In genomic region chr15:90400326-90401280, GRCm38 (mm10) we compare ENCODE assay signal across 26 mouse cellular contexts.
DNase-seq lines count a peak whose midpoint lies in the region; ATAC-seq and TF ChIP-seq lines count a peak whose summit lies in the region.
"Had no signal": no experiment of that assay in that cellular context is flagged by ENCODE, and none has a peak within 500 bp of the region (broad histone marks: within the 10 kb centered on the region; RNA-seq: fewer than 3 reads in every experiment).

No protein-coding gene starts in this region.

- H3K4me1 ChIP-seq in embryonic facial prominence, embryonic 11.5 days (ENCODE audit: control insufficient read depth, insufficient read depth, low read length) = no peaks in the 10 kb centered on the region
- H3K4me1 ChIP-seq in embryonic facial prominence, embryonic 10.5 days = peaks cover 3% of the 10 kb centered on the region; the same call in 1 of the 2 replicates
- H3K4me1 ChIP-seq in liver, adult 2 months (ENCODE audit: control insufficient read depth, insufficient read depth, low read length) = peaks cover 13% of the 10 kb centered on the region
- peaks cover 5% of the 10 kb centered on the region; the same call in 1 of the 2 replicates for H3K4me1 ChIP-seq in midbrain, embryonic 14.5 days (ENCODE audit: control insufficient read depth, insufficient read depth, low read length)
- peaks cover 8% of the 10 kb centered on the region; the same call in 1 of the 2 replicates for H3K4me1 ChIP-seq in midbrain, embryonic 16.5 days (ENCODE audit: control insufficient read depth, insufficient read depth, low read length)
- H3K4me1 ChIP-seq: embryonic facial prominence, embryonic 15.5 days; heart, embryonic 12.5 days; hindbrain, embryonic 13.5 days; limb, embryonic 15.5 days; stomach, embryonic 15.5 days had no signal

- H3K27ac ChIP-seq in embryonic facial prominence, embryonic 11.5 days (replicated peaks; ENCODE audit: low read depth, low read length) = no peak overlapping the region
- no peak overlapping the region for H3K27ac ChIP-seq in embryonic facial prominence, embryonic 10.5 days (replicated peaks)
- no peak overlapping the region for H3K27ac ChIP-seq in liver, adult 2 months (replicated peaks; ENCODE audit: insufficient read depth, low read depth, low read length)
- H3K27ac ChIP-seq in midbrain, embryonic 14.5 days (replicated peaks; ENCODE audit: low read depth, low read length) = no peak overlapping the region
- no peak overlapping the region for H3K27ac ChIP-seq in midbrain, embryonic 16.5 days (ENCODE audit: low read length)
- H3K27ac ChIP-seq: embryonic facial prominence, embryonic 15.5 days; hindbrain, embryonic 13.5 days; limb, embryonic 15.5 days; neural tube, embryonic 12.5 days; stomach, embryonic 15.5 days had no signal

- peak; percentile 19; the same call in 1 of the 2 replicates for TF ChIP-seq CTCF in liver, adult 2 months (IDR thresholded peaks at IDR 0.05; ENCODE audit: low read depth, low read length)

- no peak overlapping the region for H3K9ac ChIP-seq in embryonic facial prominence, embryonic 11.5 days (replicated peaks; ENCODE audit: low read length)
- H3K9ac ChIP-seq in liver, adult 2 months (ENCODE audit: low read depth, low read length) = no peak overlapping the region
- H3K9ac ChIP-seq in midbrain, embryonic 14.5 days (replicated peaks; ENCODE audit: low read length) = no peak overlapping the region
- H3K9ac ChIP-seq in midbrain, embryonic 16.5 days (ENCODE audit: low read depth, low read length) = no peak overlapping the region
- H3K9ac ChIP-seq: embryonic facial prominence, embryonic 15.5 days; heart, embryonic 12.5 days; hindbrain, embryonic 13.5 days; limb, embryonic 15.5 days; neural tube, embryonic 12.5 days; stomach, embryonic 15.5 days had no signal

- no peak overlapping the region for H3K4me3 ChIP-seq in embryonic facial prominence, embryonic 11.5 days (ENCODE audit: low read depth, low read length)
- no peak overlapping the region for H3K4me3 ChIP-seq in embryonic facial prominence, embryonic 10.5 days
- no peak overlapping the region for H3K4me3 ChIP-seq in liver, adult 2 months (ENCODE audit: insufficient read depth, low read depth, low read length)
- no peak overlapping the region for H3K4me3 ChIP-seq in midbrain, embryonic 14.5 days (replicated peaks; ENCODE audit: low read depth, low read length)
- no peak overlapping the region for H3K4me3 ChIP-seq in midbrain, embryonic 16.5 days (ENCODE audit: low read depth, low read length)
- H3K4me3 ChIP-seq: embryonic facial prominence, embryonic 15.5 days; heart, embryonic 12.5 days; hindbrain, embryonic 13.5 days; limb, embryonic 15.5 days; neural tube, embryonic 12.5 days; stomach, embryonic 15.5 days had no signal

- H3K79me2 ChIP-seq in liver, adult 2 months (ENCODE audit: control insufficient read depth, insufficient read depth, low read length) = no peaks in the 10 kb centered on the region

- intact Hi-C loops in heart, postnatal 14 days (cut with DNase I) = no loop called here

- no peak for ATAC-seq in embryonic facial prominence, embryonic 11.5 days (replicated peaks; ENCODE audit: insufficient number of reproducible peaks, low FRiP score, low TSS enrichment, low read depth)
- ATAC-seq in midbrain, embryonic 14.5 days (ENCODE audit: low FRiP score, low TSS enrichment) = no peak
- ATAC-seq in midbrain, embryonic 16.5 days = no peak
- ATAC-seq: inflammation-experienced regulatory T-cells, adult 6 months had no signal

- H3K4me2 ChIP-seq in embryonic facial prominence, embryonic 11.5 days (ENCODE audit: low read depth, low read length) = no peak overlapping the region
- H3K4me2 ChIP-seq in midbrain, embryonic 14.5 days (ENCODE audit: low read length) = no peak overlapping the region
- no peak overlapping the region for H3K4me2 ChIP-seq in midbrain, embryonic 16.5 days (ENCODE audit: low read length)
- H3K4me2 ChIP-seq: embryonic facial prominence, embryonic 15.5 days; heart, embryonic 12.5 days; hindbrain, embryonic 13.5 days; limb, embryonic 15.5 days; neural tube, embryonic 12.5 days; stomach, embryonic 15.5 days had no signal

- no peaks in the 10 kb centered on the region for H3K27me3 ChIP-seq in embryonic facial prominence, embryonic 11.5 days (ENCODE audit: control insufficient read depth, insufficient read depth, low read length)
- no peaks in the 10 kb centered on the region for H3K27me3 ChIP-seq in embryonic facial prominence, embryonic 10.5 days (replicated peaks; ENCODE audit: low read depth, poor library complexity, severe bottlenecking)
- H3K27me3 ChIP-seq in liver, adult 2 months (ENCODE audit: control insufficient read depth, insufficient read depth, low read length) = no peaks in the 10 kb centered on the region
- H3K27me3 ChIP-seq in midbrain, embryonic 14.5 days (ENCODE audit: control insufficient read depth, insufficient read depth, low read length) = no peaks in the 10 kb centered on the region
- H3K27me3 ChIP-seq in midbrain, embryonic 16.5 days (ENCODE audit: control insufficient read depth, insufficient read depth, low read depth, low read length) = no peaks in the 10 kb centered on the region
- H3K27me3 ChIP-seq: embryonic facial prominence, embryonic 15.5 days; heart, embryonic 12.5 days; hindbrain, embryonic 13.5 days; limb, embryonic 15.5 days; neural tube, embryonic 12.5 days; stomach, embryonic 15.5 days had no signal

- H3K9me3 ChIP-seq in embryonic facial prominence, embryonic 11.5 days (replicated peaks; ENCODE audit: control insufficient read depth, low read length) = no peaks in the 10 kb centered on the region
- H3K9me3 ChIP-seq in embryonic facial prominence, embryonic 10.5 days = no peaks in the 10 kb centered on the region
- H3K9me3 ChIP-seq in midbrain, embryonic 14.5 days (ENCODE audit: control insufficient read depth, low read length) = no peaks in the 10 kb centered on the region
- no peaks in the 10 kb centered on the region for H3K9me3 ChIP-seq in midbrain, embryonic 16.5 days (replicated peaks; ENCODE audit: control insufficient read depth, low read length, poor library complexity, severe bottlenecking)
- H3K9me3 ChIP-seq: embryonic facial prominence, embryonic 15.5 days; heart, embryonic 12.5 days; hindbrain, embryonic 13.5 days; limb, embryonic 15.5 days; neural tube, embryonic 12.5 days; stomach, embryonic 15.5 days had no signal

- no peaks in the 10 kb centered on the region for H3K36me3 ChIP-seq in embryonic facial prominence, embryonic 11.5 days (replicated peaks; ENCODE audit: control insufficient read depth, insufficient read depth, low read depth, low read length)
- H3K36me3 ChIP-seq in embryonic facial prominence, embryonic 10.5 days (replicated peaks) = no peaks in the 10 kb centered on the region
- H3K36me3 ChIP-seq in liver, adult 2 months (ENCODE audit: control insufficient read depth, insufficient read depth, low read length) = no peaks in the 10 kb centered on the region
- H3K36me3 ChIP-seq in midbrain, embryonic 14.5 days (ENCODE audit: control insufficient read depth, insufficient read depth, low read length) = no peaks in the 10 kb centered on the region
- H3K36me3 ChIP-seq in midbrain, embryonic 16.5 days (ENCODE audit: control insufficient read depth, insufficient read depth, low read length) = no peaks in the 10 kb centered on the region
- H3K36me3 ChIP-seq: embryonic facial prominence, embryonic 15.5 days; heart, embryonic 12.5 days; hindbrain, embryonic 13.5 days; limb, embryonic 15.5 days; neural tube, embryonic 12.5 days; stomach, embryonic 15.5 days had no signal

- DNase-seq in embryonic facial prominence, embryonic 11.5 days (ENCODE audit: low spot score) = peak; percentile 32
- no peak for DNase-seq in embryonic facial prominence, embryonic 10.5 days (ENCODE audit: low spot score)
- peak; percentile 78 for DNase-seq in liver, adult 2 months (ENCODE audit: extremely low read depth, low read depth, low spot score)
- no peak for DNase-seq in liver
- DNase-seq in midbrain, embryonic 14.5 days = peak; percentile 68
- peak; percentile 28 for DNase-seq in hindlimb bud, embryonic 11.5 days (ENCODE audit: extremely low spot score, low read depth, low spot score)
- no peak for DNase-seq in heart, postnatal 14 days
- DNase-seq: adrenal gland, postnatal 14 days; cerebellum, adult 9-10 months; gastrocnemius, postnatal 10 days; heart, adult 18-20 months; heart, postnatal 10 days; kidney, adult 18-20 months; layer of hippocampus, adult 9-11 months; lung, adult 18-20 months; right cerebral cortex, adult 18-20 months; right cerebral cortex, postnatal 4 days; thymus, postnatal 36 days had no signal

- no peak for TF ChIP-seq POLR2A in liver, adult 2 months (IDR thresholded peaks at IDR 0.05; ENCODE audit: extremely low read depth, insufficient read depth, low read length)

- WGBS in embryonic facial prominence, embryonic 11.5 days = 57% methylated on average over 5 of the region's 5 CpGs
- 51% methylated on average over 5 of the region's 5 CpGs for WGBS in embryonic facial prominence, embryonic 10.5 days
- 65% methylated on average over 5 of the region's 5 CpGs for WGBS in liver, adult 2 months
- 7% methylated on average over 5 of the region's 5 CpGs for WGBS in midbrain, embryonic 14.5 days
- WGBS in midbrain, embryonic 16.5 days = 9% methylated on average over 5 of the region's 5 CpGs

Comparison
In these comparisons a context has a peak if more than half of its experiments do, and no peak if none do; other contexts are left out.
1. DNase-seq: peak in embryonic facial prominence, embryonic 11.5 days (single experiment), liver, adult 2 months (single experiment), midbrain, embryonic 14.5 days (single experiment) and hindlimb bud, embryonic 11.5 days (single experiment); none in embryonic facial prominence, embryonic 10.5 days (single experiment), liver (single experiment) and heart, postnatal 14 days (0 of 2).